Mouse (Mus musculus) ES-CJ7 (cell line): ENCODE results near the gene Rxfp1.

Experiments used
- DNase-seq: peaks from one replicate; pipeline ENCODE4 v3.0.0; 2011; ENCODE audit warnings: low read depth, low spot score

Gene Rxfp1

GRCm38 (mm10) chr3:79672188-79672587, 65.5 kb downstream of the Rxfp1 start:
- no peak for DNase-seq

- peak; percentile 74 for DNase-seq
These were observed 67.1 kb downstream of the Rxfp1 start for GRCm38 (mm10) chr3:79670556-79670955.

GRCm38 (mm10) chr3:79664787-79665408, 72.8 kb downstream of the Rxfp1 start:
- peak; percentile 81 for DNase-seq

- no peak for DNase-seq
These were observed 81.0 kb downstream of the Rxfp1 start for GRCm38 (mm10) chr3:79656682-79657081.

- DNase-seq, result no peak
These were observed 85.6 kb downstream of the Rxfp1 start for GRCm38 (mm10) chr3:79652129-79652528.

GRCm38 (mm10) chr3:79629416-79629730, 108.3 kb downstream of the Rxfp1 start, which contains the start of gene Etfdh:
Etfdh (minus strand) TSS chr3:79629500.
- peak; percentile 55 for DNase-seq

GRCm38 (mm10) chr3:79628561-79629415, 108.9 kb downstream of the Rxfp1 start, which contains the start of gene 4930579G24Rik:
4930579G24Rik (plus strand) TSS chr3:79629079.
- peak; percentile 100 for DNase-seq

- DNase-seq, result peak; percentile 44
These were observed 109.5 kb downstream of the Rxfp1 start for GRCm38 (mm10) chr3:79628182-79628560.

- no peak for DNase-seq
These were observed 110.0 kb downstream of the Rxfp1 start for GRCm38 (mm10) chr3:79627484-79628181.

GRCm38 (mm10) chr3:79609886-79610285, 127.8 kb downstream of the Rxfp1 start:
- DNase-seq, result no peak

- DNase-seq, result no peak
These were observed 142.2 kb downstream of the Rxfp1 start for GRCm38 (mm10) chr3:79595468-79595867.

- DNase-seq, result no peak
These were observed 145.7 kb downstream of the Rxfp1 start for GRCm38 (mm10) chr3:79591793-79592471.
